Mouse (Mus musculus) neural tube, embryonic 12.5 days (tissue): ENCODE data around the gene Gm11011. TPM values are rescaled to one million over a fixed set of nuclear protein-coding genes. Genes with fewer than 3 reads are reported as not detected.

Experiments used
- ATAC-seq: fragments of 200-750 bp; cut with Nextera tagmentation; 2 replicates; pipeline ENCODE4 v1.8.0; 2017; ENCODE audit warnings: low read depth, mild to moderate bottlenecking, moderate TSS enrichment, moderate library complexity; ENCODE audit not compliant: low FRiP score
- H3K27ac ChIP-seq: fragments of 300-500 bp; sonication (generic); 2 replicates; pipeline ENCODE4 v1.5.1; 2016
- H3K27me3 ChIP-seq: fragments of 300-500 bp; sonication (generic); replicated peaks from 2 replicates; pipeline ENCODE4 v1.6.1; 2016; ENCODE audit warnings: mild to moderate bottlenecking
- H3K36me3 ChIP-seq: fragments of 300-500 bp; sonication (generic); 2 replicates; pipeline ENCODE4 v1.6.1; 2016; ENCODE audit warnings: mild to moderate bottlenecking
- H3K4me1 ChIP-seq: fragments of 300-500 bp; sonication (generic); 2 replicates; pipeline ENCODE4 v1.6.1; 2016
- H3K4me2 ChIP-seq: fragments of 300-500 bp; sonication (generic); replicated peaks from 2 replicates; pipeline ENCODE4 v1.6.1; 2016; ENCODE audit warnings: mild to moderate bottlenecking
- H3K4me3 ChIP-seq: fragments of 300-500 bp; sonication (generic); 2 replicates; pipeline ENCODE4 v1.5.1; 2016
- H3K9ac ChIP-seq: fragments of 300-500 bp; sonication (generic); 2 replicates; pipeline ENCODE4 v1.6.1; 2016; ENCODE audit warnings: mild to moderate bottlenecking
- H3K9me3 ChIP-seq: fragments of 300-500 bp; sonication (generic); 2 replicates; pipeline ENCODE4 v1.6.1; 2016; ENCODE audit warnings: mild to moderate bottlenecking
- WGBS: fragments of 180-500 bp; shearing (Covaris S2); methylation state at CpG from one replicate; pipeline ENCODE4 v1.1.7; 2016; 5-methylcytosine and 5-hydroxymethylcytosine counted together
- polyA plus RNA-seq: library from polyadenylated mRNA; unstranded; fragments of >200 nt; fragmentation: Nextera tagmentation; extraction: Ambion mirVana; gene quantifications from 2 replicates; pipeline ENCODE4 v1.2.1, GENCODE M21; 2016

Gene Gm11011
- polyA plus RNA-seq, 1 experiment from 2014 or later, result not detected

DNA sequence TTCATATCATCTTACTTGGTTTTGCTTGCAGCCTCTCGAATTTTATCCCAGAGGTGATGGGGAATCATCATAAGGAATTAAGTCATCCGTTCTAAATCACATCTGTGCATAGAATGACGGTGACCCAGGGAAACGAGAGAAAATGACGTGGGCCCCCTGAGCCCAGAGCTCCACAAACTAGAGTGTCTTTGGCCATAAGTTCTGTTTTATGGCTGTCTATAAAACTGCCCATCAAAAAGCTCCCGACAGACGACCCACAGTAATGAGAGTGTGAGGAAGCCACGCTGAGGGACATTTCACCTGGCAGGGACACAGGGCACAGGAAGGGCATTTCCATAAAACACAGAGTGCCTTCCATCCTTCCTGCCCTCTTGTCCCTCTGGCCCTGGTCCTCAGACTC lies 23.3 kb upstream of the Gm11011 start:
- Histone ChIP-seq H3K27ac (no peak overlapping the region), H3K9ac (no peak overlapping the region), H3K4me2 (no peak overlapping the region), H3K4me3 (no peak overlapping the region), H3K36me3 (no peaks in the 10 kb centered on the region), H3K4me1 (peaks cover 19% of the 10 kb centered on the region), H3K27me3 (no peaks in the 10 kb centered on the region), H3K9me3 (no peaks in the 10 kb centered on the region)
- no peak for ATAC-seq
- WGBS, result 30% methylated on average over 8 of the region's 8 CpGs

DNA sequence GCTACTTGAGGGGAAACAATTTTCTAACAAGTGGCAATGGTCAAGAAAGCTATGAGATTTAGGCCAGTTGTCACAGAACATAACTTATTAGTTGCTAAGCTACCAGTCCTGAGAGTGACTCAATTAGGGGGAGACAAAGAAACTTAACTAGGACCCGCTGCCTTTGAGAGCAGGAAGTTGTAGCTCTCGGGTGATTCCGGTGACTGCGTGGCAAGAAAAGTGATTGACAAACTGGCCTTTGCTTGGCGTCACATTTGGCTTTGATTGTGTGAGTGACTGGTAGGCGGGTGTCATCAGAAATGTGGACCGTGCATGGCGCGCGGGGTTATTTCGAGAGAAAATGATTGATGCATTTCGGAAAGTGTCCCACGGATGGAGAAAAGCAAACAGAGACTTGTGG lies 22.4 kb upstream of the Gm11011 start:
- Histone ChIP-seq H3K4me3 (no peak overlapping the region), H3K9ac (no peak overlapping the region), H3K4me2 (no peak overlapping the region), H3K4me1 (peaks cover 19% of the 10 kb centered on the region), H3K9me3 (no peaks in the 10 kb centered on the region), H3K27me3 (no peaks in the 10 kb centered on the region), H3K36me3 (no peaks in the 10 kb centered on the region), H3K27ac (no peak overlapping the region)
- ATAC-seq, result no peak
- 43% methylated on average over 13 of the region's 13 CpGs for WGBS

DNA sequence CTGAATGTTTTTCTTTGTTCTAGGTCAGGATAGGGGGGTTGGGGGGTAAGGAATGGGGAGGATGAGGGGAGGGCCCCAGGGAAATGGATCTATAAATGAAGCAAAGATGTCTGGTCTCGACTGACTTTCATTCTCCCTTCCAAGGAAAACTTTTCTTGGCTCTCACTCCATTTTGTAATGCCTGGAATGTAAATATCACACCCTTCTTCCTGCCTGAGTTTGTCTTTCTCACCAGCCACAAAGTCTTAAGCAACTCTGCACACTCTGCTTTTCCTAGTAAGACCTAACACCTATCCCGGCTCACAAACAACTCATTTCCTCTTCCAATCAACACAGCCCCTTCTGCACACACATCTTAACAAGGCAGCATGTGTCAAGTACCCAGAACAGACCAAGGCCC lies 20.2 kb upstream of the Gm11011 start:
- H3K9ac ChIP-seq, result no peak overlapping the region
- peaks cover 19% of the 10 kb centered on the region for H3K4me1 ChIP-seq
- no peak overlapping the region for H3K27ac ChIP-seq
- no peak overlapping the region for H3K4me2 ChIP-seq
- no peaks in the 10 kb centered on the region for H3K9me3 ChIP-seq
- H3K27me3 ChIP-seq, result no peaks in the 10 kb centered on the region
- 64% methylated on average over 2 of the region's 2 CpGs for WGBS
- no peak overlapping the region for H3K4me3 ChIP-seq
- no peaks in the 10 kb centered on the region for H3K36me3 ChIP-seq
- no peak for ATAC-seq

DNA sequence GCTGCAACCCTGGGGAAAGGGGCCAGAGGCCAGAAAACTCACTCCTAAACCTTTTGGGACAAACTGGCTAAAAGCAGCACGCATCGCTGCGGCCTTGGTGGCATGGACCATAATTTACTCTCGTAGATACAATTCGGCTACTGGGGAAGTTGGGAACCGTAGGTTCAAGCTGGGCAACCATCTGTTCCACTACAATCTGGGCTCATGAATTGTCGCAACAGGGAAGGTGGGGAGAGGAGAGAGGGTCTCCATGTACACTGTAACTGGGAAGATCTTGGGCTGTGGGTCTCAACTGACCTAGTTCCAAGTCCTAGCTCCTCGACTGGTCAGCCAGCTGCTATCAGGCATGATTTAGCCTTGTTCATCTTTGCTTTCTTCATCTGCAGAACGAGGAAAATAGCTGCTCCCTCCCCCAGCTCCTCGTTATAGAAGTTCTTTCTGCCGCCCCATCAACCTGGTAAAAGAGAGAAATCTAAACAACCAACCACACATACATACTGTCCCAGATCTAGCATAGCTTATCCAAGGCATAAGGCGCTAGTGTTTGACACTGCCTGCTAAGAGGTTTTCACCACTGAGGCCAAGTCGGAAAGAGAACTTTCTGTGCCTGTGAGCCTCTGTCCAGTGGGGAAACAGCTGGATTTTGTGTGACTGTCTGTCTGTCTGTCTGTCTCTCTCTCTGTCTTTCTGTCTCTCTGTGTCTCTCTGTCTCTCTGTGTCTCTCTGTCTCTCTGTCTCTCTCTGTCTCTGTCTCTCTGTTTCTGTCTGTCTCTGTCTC lies 19.5 kb upstream of the Gm11011 start:
- Histone ChIP-seq H3K9ac (no peak overlapping the region), H3K27me3 (no peaks in the 10 kb centered on the region), H3K27ac (no peak overlapping the region), H3K9me3 (no peaks in the 10 kb centered on the region), H3K4me1 (peaks cover 19% of the 10 kb centered on the region), H3K4me2 (no peak overlapping the region), H3K36me3 (no peaks in the 10 kb centered on the region), H3K4me3 (no peak overlapping the region)
- WGBS, result 79% methylated on average over 13 of the region's 13 CpGs
- ATAC-seq, result no peak

DNA sequence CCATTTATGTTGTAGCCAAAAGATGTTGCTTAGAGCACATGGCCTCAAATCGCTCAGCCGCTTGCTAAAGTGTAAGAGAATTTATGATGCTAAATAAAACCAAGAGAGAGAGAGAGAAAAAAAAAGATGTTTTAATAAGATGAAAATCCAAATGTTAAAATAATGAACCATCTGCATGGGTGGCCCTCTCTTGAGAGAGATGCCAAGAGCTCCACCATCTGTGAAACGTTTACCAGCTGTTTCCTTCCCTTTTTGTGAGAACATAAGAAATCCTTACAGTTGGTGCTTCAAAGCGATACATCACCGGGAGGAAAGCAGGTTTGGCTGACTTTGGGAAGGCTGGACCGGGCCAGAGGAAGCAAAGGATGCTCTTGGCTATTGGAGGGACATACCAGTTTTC lies 12.6 kb upstream of the Gm11011 start:
- no peak overlapping the region for H3K4me3 ChIP-seq
- H3K4me2 ChIP-seq, result no peak overlapping the region
- H3K9ac ChIP-seq, result no peak overlapping the region
- H3K36me3 ChIP-seq, result no peaks in the 10 kb centered on the region
- no peak for ATAC-seq
- no peaks in the 10 kb centered on the region for H3K27me3 ChIP-seq
- H3K4me1 ChIP-seq, result no peaks in the 10 kb centered on the region
- WGBS, result 74% methylated on average over 6 of the region's 6 CpGs
- H3K9me3 ChIP-seq, result no peaks in the 10 kb centered on the region
- no peak overlapping the region for H3K27ac ChIP-seq

DNA sequence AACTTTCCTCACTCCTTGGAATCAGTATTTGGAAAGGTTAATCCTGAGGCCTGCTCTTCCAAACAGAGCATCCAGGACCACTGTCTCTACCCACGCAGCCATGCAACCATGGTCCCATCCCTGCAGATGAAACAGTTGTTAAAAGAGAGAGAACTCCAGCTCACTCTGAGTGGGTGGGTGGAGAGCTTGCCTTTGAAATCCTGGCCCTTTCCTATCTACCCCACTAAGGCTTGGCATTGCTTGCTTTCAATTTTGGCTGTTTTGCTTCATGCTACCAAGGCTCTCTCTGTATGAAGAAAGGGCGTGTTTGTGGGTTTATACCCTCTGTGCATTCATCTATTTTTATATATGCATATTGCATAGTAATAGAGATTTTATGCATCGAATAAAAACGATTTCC lies 12.0 kb upstream of the Gm11011 start:
- Histone ChIP-seq H3K4me3 (no peak overlapping the region), H3K27ac (no peak overlapping the region), H3K9ac (no peak overlapping the region), H3K36me3 (no peaks in the 10 kb centered on the region), H3K4me2 (no peak overlapping the region), H3K27me3 (no peaks in the 10 kb centered on the region), H3K4me1 (no peaks in the 10 kb centered on the region), H3K9me3 (no peaks in the 10 kb centered on the region)
- ATAC-seq, result no peak
- WGBS, result 94% methylated on average over 4 of the region's 4 CpGs

DNA sequence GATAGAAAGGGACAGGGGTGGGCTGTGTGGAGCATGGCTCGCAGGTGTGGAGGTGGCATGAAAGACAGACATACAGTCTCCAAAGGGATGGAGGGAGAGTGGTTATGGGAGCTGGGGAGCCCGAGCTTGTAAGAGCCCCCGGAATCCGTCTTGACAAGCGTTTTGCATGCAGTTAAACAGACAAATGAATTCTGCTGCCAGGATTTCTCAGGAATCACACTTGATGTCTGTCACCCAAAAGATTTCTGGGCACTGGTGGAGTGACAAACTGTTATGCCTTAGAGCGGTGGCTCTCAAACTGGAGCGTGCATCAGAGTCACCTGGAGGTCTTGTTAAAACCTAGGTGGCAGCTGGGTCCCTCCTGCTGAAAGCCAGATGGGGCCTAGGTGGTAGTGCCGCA lies 10.4 kb upstream of the Gm11011 start:
- 84% methylated on average over 8 of the region's 8 CpGs for WGBS
- Histone ChIP-seq H3K4me1 (no peaks in the 10 kb centered on the region), H3K36me3 (no peaks in the 10 kb centered on the region)

DNA sequence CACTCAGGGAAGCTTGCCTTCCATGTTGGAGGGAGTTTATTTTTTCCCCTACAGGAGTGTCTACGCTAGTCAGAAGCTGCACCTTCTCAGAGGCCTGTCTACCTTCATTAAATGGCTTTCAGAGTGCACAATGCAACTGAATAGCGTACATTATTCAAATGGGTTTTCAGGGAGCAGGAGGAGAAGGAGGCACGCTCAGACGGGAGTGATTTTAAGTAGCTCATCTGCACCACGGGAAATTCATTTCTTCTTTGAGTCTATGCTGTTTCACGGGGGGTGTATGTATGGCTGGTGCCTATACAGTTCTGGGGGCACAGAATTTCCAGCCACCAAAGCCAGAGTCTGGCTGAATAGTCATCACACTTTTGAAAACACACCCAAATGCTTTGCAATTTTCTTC lies 9.8 kb upstream of the Gm11011 start:
- no peak for ATAC-seq
- Histone ChIP-seq H3K9ac (no peak overlapping the region), H3K36me3 (no peaks in the 10 kb centered on the region), H3K4me3 (no peak overlapping the region), H3K4me1 (no peaks in the 10 kb centered on the region), H3K27ac (no peak overlapping the region), H3K27me3 (no peaks in the 10 kb centered on the region), H3K4me2 (no peak overlapping the region), H3K9me3 (no peaks in the 10 kb centered on the region)
- 48% methylated on average over 6 of the region's 6 CpGs for WGBS

More for the DNA sequence above, 10.4 kb upstream of the Gm11011 start:
- Histone ChIP-seq H3K27me3 (no peaks in the 10 kb centered on the region), H3K9me3 (no peaks in the 10 kb centered on the region), H3K27ac (no peak overlapping the region), H3K9ac (no peak overlapping the region), H3K4me3 (no peak overlapping the region), H3K4me2 (no peak overlapping the region)
- no peak for ATAC-seq

DNA sequence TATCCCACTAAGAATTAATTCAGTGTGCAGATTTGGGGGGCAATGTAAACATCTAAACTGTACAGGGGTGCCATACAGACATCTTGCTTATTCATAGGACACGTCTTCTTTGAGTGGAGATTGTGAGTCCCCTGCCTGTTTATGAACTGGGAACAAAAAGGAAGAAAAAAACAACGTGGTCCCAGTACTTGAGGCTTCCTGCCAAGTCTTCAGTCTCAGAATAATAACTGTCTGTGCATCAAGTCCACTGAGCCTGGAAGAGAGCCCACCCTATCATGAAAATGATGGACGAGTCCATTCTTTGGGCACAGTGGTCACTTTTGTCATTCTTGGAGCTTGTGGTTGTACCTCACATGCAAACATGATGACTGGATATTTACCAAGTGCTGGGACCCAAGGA lies 6.2 kb upstream of the Gm11011 start:
- Histone ChIP-seq H3K27me3 (no peaks in the 10 kb centered on the region), H3K36me3 (no peaks in the 10 kb centered on the region), H3K27ac (no peak overlapping the region), H3K9ac (no peak overlapping the region), H3K4me3 (no peak overlapping the region), H3K4me1 (no peaks in the 10 kb centered on the region), H3K9me3 (no peaks in the 10 kb centered on the region), H3K4me2 (no peak overlapping the region)
- ATAC-seq, result no peak
- WGBS, result 70% methylated on average over 3 of the region's 3 CpGs

DNA sequence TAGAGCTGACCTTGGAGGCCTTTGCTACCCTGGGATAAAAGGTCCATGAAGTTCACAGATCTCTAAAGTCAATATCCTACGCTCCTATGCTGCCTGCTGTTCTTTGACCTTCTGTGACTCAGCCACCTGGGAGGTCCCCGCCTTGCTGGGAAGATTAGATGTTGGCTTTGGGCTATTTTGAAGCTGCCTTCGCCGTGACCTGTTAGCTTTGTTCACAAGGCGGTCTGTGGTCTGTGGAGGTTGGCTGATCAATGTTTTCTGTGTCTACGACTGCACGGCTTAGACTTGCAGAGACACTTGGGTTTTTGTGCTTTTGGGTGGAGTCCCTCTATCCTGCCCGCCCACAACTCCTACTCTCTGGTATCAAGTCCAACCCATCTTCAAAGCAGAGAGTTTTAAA lies 2.9 kb upstream of the Gm11011 start:
- no peaks in the 10 kb centered on the region for H3K9me3 ChIP-seq
- no peak overlapping the region for H3K4me2 ChIP-seq
- no peaks in the 10 kb centered on the region for H3K4me1 ChIP-seq
- H3K4me3 ChIP-seq, result no peak overlapping the region
- H3K36me3 ChIP-seq, result no peaks in the 10 kb centered on the region
- H3K27me3 ChIP-seq, result no peaks in the 10 kb centered on the region
- H3K9ac ChIP-seq, result no peak overlapping the region
- WGBS, result 70% methylated on average over 8 of the region's 8 CpGs
- no peak overlapping the region for H3K27ac ChIP-seq
- ATAC-seq, result no peak

DNA sequence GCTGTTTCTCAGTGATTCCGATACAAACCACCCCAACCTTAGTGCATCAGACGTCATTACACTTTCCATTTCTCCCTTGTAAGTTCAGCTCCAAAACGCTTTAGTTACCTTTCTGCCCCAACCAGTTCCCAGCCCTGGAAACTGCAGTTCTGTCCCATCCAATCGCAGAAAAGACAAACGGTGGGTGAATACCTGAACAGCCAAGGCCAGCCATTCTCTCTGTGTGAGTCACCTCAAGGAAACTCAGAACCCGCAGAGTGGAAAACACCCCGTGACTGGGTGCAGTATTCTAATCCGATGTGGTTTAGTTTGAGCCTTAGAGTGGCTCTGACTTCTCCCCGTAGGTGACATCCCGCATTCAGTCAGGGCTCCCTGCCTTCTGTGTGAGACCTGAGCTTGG lies 2.2 kb upstream of the Gm11011 start:
- 93% methylated on average over 10 of the region's 10 CpGs for WGBS

DNA sequence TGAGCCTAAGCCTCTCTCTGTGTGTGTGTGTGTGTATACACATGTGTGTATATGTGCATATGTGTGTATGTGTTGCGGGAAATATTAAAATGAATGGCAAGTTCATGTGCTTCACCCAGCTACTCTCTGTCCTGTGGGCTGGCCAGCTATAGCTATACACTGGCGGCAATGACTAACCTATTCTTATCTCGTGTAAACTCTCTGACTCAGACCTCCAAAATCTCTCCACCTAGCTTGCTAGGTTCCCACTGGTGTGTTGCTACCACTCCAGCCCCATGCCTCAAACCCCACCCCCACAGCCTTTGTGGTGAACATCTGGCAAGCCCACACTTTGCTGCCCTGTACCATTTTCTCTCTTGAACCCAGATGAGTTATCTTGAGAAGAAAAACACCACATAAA lies 857 bp downstream of the Gm11011 start:
- no peak for ATAC-seq
- H3K4me2 ChIP-seq, result no peak overlapping the region
- no peaks in the 10 kb centered on the region for H3K9me3 ChIP-seq
- H3K27me3 ChIP-seq, result no peaks in the 10 kb centered on the region
- 88% methylated on average over 3 of the region's 3 CpGs for WGBS
- no peak overlapping the region for H3K27ac ChIP-seq
- no peak overlapping the region for H3K4me3 ChIP-seq
- H3K9ac ChIP-seq, result no peak overlapping the region
- H3K36me3 ChIP-seq, result no peaks in the 10 kb centered on the region
- H3K4me1 ChIP-seq, result no peaks in the 10 kb centered on the region

More for the DNA sequence above, 2.2 kb upstream of the Gm11011 start:
- H3K4me1 ChIP-seq, result no peaks in the 10 kb centered on the region
- no peak overlapping the region for H3K27ac ChIP-seq
- no peaks in the 10 kb centered on the region for H3K9me3 ChIP-seq
- H3K9ac ChIP-seq, result no peak overlapping the region
- H3K4me3 ChIP-seq, result no peak overlapping the region
- no peak overlapping the region for H3K4me2 ChIP-seq
- H3K36me3 ChIP-seq, result no peaks in the 10 kb centered on the region
- H3K27me3 ChIP-seq, result no peaks in the 10 kb centered on the region
- ATAC-seq, result no peak

DNA sequence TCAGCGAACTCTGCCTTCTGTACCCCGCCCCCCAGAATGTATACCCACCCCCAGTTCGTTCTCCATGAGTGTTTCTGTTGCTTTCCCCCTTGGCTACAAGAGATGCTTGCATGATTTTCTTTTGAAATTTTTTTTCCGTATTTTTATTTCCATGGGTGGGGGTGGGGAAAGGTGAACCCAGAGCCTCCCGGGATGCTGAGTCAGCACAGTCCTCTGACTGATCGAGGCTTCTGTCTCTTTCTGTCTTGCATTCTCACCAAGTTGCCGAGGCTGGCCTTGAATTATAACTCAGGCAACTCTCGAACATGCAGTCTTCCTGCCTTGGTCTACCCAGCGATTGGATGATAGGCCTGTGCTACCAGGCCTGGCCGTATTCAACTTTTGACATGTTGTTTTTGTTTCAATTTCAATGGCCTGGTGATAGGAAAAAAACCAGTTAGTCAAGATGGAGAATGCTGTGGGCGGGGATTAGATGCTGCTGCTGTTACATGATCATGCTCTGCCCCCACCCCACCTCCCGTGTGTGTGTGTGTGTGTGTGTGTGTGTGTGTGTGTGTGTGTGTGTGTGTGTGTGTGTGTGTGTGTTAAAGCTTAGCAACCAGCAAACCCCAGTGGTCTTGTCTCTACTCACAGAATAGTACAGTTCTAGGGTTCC lies 1.8 kb downstream of the Gm11011 start:
- Histone ChIP-seq H3K36me3 (no peaks in the 10 kb centered on the region), H3K4me3 (no peak overlapping the region), H3K9ac (no peak overlapping the region), H3K4me2 (no peak overlapping the region), H3K27ac (no peak overlapping the region), H3K27me3 (no peaks in the 10 kb centered on the region), H3K9me3 (no peaks in the 10 kb centered on the region), H3K4me1 (no peaks in the 10 kb centered on the region)
- 80% methylated on average over 12 of the region's 12 CpGs for WGBS
- no peak for ATAC-seq
